Mouse (Mus musculus) monocyte, adult 5-6 weeks (primary cell): ENCODE results near the gene C130050O18Rik. TPM values are rescaled to one million over a fixed set of nuclear protein-coding genes. Genes with fewer than 3 reads are reported as not detected.

ENCODE experiments used
- ATAC-seq: fragments of 153-309, 156-312 bp; replicated peaks from 2 replicates; pipeline ENCODE4 v1.8.0; 2017; ENCODE audit warnings: mild to moderate bottlenecking; ENCODE audit not compliant: low TSS enrichment, insufficient number of reproducible peaks, severe bottlenecking, poor library complexity, low FRiP score
- total RNA-seq: library from RNA; stranded (forward); fragments of 200-1000, 200-491, 200-594 nt; gene quantifications from 3 replicates; pipeline ENCODE4 v1.2.3, GENCODE M21; 2017

The C130050O18Rik gene
- total RNA-seq, 1 experiment from 2014 or later, result 32.7 TPM

DNA sequence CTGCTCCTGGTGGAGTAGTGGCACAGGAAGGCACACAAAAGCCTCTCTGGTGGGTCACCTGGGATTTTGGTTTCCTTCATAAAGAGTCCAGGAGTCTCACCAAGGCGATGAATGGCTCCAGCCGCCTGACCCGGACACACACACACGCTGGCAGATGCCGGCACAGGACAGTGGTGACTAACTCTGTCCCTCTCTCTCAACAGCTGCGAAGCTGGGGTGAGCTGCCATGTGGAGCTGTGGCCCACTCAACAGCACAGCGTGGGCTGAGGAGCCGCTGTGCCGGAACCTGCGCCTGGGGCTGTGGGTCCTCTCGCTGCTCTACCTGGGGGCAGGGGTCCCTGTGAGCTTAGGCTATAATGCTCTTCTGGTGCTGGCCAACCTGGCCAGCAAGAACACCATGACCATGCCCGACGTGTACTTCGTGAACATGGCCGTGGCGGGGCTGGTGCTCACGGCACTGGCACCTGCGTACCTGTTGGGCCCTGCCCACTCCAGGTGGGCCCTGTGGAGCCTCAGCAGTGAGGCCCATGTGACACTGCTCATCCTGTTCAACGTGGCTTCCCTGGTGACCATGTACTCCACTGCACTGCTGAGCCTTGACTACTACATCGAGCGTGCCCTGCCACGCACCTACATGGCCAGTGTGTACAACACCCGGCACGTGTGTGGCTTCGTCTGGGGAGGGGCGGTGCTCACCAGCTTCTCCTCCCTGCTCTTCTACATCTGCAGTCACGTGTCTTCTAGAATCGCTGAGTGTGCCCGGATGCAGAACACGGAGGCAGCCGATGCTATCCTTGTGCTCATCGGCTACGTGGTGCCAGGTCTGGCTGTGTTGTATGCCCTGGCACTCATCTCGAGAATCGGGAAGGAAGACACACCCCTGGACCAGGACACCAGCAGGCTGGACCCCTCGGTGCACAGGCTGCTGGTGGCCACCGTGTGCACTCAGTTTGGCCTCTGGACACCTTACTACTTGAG is 12.6 kb upstream of the C130050O18Rik start:
- ATAC-seq, result no peak

DNA sequence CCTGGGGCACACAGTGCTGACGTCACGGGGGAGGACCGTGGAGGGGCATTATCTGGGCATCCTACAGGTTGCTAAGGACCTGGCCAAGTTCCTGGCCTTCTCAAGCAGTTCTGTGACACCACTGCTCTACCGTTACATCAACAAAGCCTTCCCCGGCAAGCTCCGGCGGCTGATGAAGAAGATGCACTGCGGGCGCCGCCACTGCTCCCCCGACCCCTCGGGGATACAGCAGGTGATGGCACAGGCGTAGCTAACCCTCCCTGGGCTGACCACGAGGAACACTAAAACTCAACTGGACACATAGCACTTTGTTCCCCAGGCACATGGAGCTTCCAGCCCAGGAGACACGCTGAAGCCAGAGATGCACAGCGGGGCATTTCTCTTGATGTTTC is 11.9 kb upstream of the C130050O18Rik start:
- ATAC-seq, result no peak

- ATAC-seq, result no peak
Measured at GRCm38 (mm10) chr5:139394399-139394798, 10.7 kb upstream of the C130050O18Rik start.

GRCm38 (mm10) chr5:139395528-139395927 is 9.6 kb upstream of the C130050O18Rik start:
- ATAC-seq, result no peak

DNA sequence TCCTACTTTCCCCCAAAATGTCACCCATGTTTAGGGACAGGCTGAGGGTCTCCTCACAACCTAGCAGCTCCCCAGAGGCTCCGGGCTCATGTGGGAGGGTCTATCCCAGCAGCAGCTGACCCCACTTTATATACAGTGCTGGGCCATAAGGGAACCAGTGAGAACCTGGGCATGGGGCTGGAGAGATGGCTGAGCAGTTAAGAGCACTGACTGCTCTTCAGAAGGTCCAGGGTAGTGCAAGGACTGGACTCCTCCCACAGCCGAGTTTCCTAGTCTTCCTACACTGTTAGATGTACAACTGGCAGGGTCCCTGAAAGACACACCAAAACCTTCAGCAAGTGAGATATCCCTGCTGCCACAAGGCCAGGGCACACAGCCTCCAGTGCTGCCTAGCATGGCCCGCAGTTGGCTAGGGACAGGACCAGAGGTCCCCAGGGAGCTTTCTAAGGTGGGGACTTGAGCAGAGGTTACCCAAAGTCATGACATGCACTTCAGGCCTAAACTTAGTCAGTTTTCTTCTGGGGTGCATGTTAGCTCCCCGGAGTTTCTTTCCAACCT is 7.6 kb upstream of the C130050O18Rik start:
- ATAC-seq, result no peak

- ATAC-seq, result peak; percentile 69
Measured at GRCm38 (mm10) chr5:139397959-139398753, 6.9 kb upstream of the C130050O18Rik start.

DNA sequence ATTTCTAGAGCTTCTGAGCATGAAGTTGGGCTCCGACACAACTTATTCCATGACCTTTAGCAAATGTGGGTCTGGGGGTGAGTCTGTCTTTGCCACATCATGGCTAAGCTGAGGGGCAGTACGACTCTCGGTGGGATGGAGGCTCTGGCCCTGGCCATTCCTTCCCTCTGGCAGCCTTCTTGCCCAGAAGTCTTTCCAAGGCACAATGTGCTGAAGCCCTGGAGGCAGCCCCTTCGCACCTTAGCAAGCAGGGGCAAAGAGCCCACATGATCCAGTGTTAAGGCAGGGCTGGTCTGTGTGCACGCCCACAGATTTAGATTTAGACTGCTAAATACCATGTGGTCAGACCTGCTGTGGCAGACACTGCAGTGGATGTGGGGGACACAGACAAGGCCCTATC is 6.3 kb upstream of the C130050O18Rik start:
- ATAC-seq, result no peak

DNA sequence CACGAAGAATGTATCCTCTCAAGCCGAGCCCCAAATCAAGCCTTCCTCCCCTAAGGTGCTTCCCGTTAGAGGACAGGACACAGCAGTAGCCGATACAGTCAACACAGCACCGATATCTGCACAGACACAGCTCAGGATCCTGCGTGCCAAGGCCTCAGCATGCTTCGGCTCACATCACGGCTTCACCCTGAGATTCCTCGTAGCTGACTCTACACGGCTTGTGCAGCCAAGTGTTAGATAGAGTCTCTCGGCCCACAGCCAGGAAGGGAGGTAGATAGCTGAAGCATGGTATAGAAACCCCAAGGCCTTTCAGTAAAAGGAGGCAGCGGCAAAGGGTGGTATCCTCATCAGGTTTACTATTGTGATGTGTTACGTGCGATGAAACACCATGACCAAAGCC is 5.1 kb upstream of the C130050O18Rik start:
- no peak for ATAC-seq

- no peak for ATAC-seq
Measured at GRCm38 (mm10) chr5:139402106-139402505, 3.0 kb upstream of the C130050O18Rik start.

- peak; percentile 13 for ATAC-seq
Measured at GRCm38 (mm10) chr5:139403692-139404260, 1.3 kb upstream of the C130050O18Rik start.

DNA sequence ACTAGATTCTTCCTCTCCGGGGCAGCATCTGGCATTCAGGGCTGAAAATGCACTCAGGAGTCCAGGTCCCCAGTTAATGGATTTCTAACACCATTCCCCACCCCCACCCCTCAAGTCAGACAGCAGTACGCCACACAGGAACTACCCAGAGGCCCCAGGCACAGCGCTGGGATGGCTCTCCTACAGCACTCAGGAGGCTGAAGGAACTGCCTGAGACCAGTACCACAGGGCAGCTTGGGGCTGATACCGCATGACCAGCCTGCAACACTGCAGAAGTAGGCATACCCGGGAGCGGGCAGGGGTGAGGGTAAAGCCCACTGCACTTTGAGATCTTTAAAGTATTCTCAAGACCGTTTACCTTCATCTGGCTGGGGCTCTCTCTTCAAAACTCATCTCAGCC is 398 bp downstream of the C130050O18Rik start:
- ATAC-seq, result no peak

GRCm38 (mm10) chr5:139405953-139406352 is 873 bp downstream of the C130050O18Rik start:
- 0 out of 2 replicates have a peak, but pooled peaks have one; percentile 3 for ATAC-seq

DNA sequence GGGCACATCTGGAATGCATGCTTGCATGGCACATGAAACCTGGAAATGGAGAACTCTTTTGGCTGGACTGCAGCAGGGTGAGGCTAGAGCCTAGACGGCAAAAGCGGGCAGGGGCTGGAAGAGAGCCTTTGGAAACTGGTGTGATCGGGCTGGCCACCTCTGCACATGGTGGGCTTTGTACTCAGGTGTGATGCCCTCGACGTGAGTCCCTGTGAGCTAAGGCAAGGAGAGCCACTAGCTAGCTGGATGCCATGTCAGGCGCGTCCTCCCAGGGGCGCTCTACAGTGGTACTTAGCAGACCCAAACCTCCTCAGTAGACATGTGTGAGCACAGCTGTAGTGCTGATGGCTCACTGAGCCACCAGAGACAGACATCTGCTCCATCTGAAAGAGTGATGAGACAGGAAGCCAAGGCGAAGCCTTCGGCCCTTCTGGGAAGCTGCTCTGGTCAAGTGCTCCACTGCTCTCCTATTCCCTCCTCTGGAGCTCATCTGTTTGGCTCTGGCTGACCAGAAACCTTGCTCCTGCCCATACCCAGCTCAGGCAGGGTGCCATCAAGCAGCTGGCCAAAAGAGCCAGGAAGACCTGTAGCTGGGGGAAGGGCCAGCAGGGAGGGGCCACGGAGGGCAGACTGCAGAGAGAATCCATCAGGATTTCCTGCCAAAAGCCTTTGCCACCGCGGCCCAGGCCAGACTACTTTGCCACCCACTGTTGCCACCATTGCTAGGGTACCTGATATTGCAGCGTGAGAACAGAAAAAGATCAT is 2.2 kb downstream of the C130050O18Rik start:
- no peak for ATAC-seq

DNA sequence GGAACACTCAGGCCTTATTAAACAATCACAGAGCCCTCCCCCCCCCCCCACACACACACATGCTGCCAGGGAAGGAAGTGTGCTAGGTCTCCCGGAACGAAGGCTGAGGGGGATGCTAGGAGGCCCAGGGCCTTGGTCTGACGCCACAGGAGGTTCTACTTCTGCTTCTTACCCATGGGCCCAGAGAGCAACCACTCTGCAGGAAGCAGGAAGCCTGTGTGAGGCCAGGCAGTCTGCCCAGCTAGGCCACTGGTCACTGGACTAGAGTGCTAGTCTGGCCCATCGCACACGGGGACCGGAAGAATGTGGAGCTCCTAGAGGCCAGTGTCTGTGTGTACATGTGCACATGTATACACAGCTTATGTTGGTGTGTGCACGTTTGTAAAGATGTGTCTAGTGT is 3.4 kb downstream of the C130050O18Rik start:
- ATAC-seq, result peak; percentile 66

GRCm38 (mm10) chr5:139409412-139409811 is 4.3 kb downstream of the C130050O18Rik start:
- 0 out of 2 replicates have a peak, but pooled peaks have one; percentile 4 for ATAC-seq

GRCm38 (mm10) chr5:139410056-139410455 is 5.0 kb downstream of the C130050O18Rik start:
- ATAC-seq, result no peak

DNA sequence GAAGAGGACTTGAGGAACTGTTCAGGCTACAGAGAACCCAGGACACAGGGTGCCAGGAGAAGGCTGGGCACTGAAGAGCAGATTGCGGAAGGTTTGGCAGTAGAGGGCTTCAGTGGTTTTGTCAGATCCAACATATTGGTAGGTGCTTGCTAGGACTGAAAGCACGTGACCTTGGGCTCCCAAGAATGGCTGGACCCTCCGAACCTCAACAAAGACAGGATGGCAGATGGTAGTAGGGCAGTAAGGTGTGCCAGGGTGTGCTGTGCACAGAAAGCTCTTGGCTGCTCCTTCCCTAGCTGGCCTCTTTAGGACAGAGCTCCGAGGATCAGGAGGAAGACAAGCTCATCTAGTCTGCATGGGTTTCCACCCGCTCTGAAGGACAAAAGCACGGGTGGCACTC is 6.0 kb downstream of the C130050O18Rik start:
- ATAC-seq, result no peak

GRCm38 (mm10) chr5:139411665-139412314 is 6.7 kb downstream of the C130050O18Rik start:
- ATAC-seq, result no peak
